Mouse (Mus musculus): Measurements from ENCODE around the gene S100a10. TPM values are rescaled to one million over a fixed set of nuclear protein-coding genes. Genes with fewer than 3 reads are reported as not detected.

The S100a10 gene
- 22.4 and 116 TPM in 2 replicates for polyA plus RNA-seq (2012; ENCODE audit: insufficient read depth, low replicate concordance)

DNA sequence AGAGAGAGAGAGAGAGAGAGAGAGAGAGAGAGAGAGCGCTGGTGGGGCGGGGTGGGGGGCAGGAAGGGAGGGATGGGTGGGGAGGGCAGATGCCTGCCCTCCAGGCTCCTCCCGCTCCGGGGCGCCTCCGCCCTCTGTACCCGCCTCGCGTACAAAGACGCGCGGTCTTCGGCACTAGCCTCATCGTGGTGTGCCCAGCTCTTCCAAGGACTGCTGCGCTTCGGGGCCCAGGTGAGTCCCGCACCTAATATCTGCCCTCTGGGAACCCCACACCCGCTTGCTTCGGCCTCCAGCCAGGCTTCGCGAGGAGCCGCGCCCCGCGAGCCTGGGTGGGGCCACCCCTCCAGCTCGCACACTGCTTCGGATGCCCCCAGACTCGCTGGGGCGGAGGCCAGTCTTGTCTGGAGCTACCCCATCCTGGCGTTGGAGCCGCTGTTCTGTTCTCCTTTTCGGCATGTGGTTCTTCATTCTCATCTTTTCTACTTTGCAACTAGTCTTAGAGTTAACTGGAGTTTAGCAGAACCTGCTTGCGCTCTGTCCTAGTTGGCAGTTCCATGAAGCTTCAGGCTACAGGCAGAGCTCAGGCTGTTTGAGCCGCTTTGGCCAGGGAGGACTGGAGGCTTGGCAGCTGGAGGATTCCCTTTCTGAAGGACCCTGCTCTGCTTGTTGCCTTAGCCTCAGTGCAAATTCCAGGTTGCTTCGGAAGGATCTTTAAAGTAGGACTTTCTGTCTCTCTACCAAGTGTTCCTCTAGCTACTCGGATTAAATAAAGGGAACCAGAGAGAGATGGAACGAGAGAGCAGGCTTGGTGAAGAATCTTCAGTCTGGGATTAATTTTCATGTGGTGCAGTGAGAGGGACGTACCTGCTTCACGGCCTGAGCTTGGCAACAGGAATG, at the start of gene S100a10:
Gene S100a10 (plus strand): TSS at position 100 of the 897 bp plus-strand sequence.
- TF ChIP-seq FLI1 (IDR thresholded peaks at IDR 0.05; ENCODE audit: low read length) (no peak), GATA1 (IDR thresholded peaks at IDR 0.05; ENCODE audit: borderline replicate concordance, low read length) (no peak)
- Histone ChIP-seq H3K27me3 (replicated peaks) (no peaks in the 10 kb centered on the region), H3K36me3 (replicated peaks; ENCODE audit: low read length) (peaks cover 32% of the 10 kb centered on the region), H3K4me3 (replicated peaks) (peak within 1 kb of the TSS; percentile 96), H3K9me3 (no peaks in the 10 kb centered on the region), H3K4me1 (peaks cover 75% of the 10 kb centered on the region)

DNA sequence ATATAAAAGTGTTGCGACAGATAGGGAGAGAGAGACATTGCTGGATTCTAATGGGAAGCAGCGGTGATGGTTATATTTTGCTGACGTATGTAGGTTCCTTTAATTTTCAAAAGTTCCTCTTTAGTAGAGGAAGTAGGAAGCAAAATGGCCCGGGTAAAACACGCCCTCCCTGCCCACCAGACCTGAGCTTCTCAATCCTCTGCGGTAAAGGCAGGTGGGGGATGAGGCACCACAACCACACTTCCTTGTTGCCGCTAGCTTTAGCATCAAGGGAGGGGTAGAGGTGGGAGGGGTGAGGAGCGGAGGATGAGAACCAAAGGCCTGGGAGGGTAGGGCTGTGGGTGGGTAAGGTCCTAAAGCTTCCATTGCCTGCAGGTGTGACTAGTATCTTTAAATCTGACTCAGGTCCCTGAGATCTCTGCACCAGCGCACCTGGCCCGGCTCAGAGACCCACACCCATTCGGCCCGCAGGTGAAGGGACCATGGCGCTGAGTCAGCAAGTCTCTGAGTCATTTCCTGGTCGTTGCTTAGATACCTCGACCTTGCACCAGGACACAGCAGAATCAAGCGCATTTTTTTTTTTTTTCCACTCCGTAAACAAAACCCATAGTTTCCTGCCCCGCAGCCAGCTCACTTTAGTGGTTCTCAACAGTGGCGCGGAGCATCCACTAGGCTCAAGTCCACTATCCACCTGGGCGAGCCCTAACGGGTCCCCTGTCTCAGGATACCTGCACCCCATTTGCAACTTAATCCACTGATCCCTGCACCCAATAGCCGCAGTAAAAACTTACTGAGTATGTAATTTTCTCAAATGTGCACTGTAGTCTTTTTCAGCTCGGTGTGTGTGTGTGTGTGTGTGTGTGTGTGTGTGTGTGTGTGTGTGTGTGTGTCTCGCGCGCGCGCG, 48.7 kb upstream of the S100a10 start:
- peaks cover 16% of the 10 kb centered on the region for H3K4me1 ChIP-seq
- TF ChIP-seq GATA1 (IDR thresholded peaks at IDR 0.05; ENCODE audit: borderline replicate concordance, low read length) = no peak
- TF ChIP-seq FLI1 (IDR thresholded peaks at IDR 0.05; ENCODE audit: low read length) = no peak
- no peaks in the 10 kb centered on the region for H3K27me3 ChIP-seq (replicated peaks)
- H3K36me3 ChIP-seq (replicated peaks; ENCODE audit: low read length) = no peaks in the 10 kb centered on the region
- H3K4me3 ChIP-seq (replicated peaks) = peak overlapping the region; percentile 85
- H3K9me3 ChIP-seq = no peaks in the 10 kb centered on the region

DNA sequence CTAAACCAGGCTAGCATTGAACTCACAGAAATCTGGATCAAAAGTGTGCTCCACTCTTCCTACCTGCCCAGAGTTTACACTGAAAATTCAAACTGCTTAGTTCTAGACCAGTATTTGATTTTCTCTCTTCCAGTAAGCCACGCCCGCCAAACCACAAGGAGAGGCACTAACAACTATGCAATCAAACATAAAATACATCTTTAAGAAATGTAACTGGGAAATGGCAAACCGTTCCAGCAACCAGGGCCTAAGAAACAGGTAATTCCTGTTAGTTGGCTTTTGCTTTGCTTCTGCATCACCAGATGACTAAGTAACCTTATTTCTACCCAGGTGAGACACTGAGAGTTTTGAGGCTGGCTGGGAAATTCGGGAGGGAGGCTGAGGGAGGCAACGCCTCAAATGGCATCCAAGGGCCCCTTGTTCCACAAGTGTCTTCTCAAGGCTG, 48.0 kb upstream of the S100a10 start:
- no peak for TF ChIP-seq GATA1 (IDR thresholded peaks at IDR 0.05; ENCODE audit: borderline replicate concordance, low read length)
- no peaks in the 10 kb centered on the region for H3K27me3 ChIP-seq (replicated peaks)
- no peaks in the 10 kb centered on the region for H3K36me3 ChIP-seq (replicated peaks; ENCODE audit: low read length)
- no peaks in the 10 kb centered on the region for H3K9me3 ChIP-seq
- peaks cover 19% of the 10 kb centered on the region for H3K4me1 ChIP-seq
- H3K4me3 ChIP-seq (replicated peaks) = no peak overlapping the region

DNA sequence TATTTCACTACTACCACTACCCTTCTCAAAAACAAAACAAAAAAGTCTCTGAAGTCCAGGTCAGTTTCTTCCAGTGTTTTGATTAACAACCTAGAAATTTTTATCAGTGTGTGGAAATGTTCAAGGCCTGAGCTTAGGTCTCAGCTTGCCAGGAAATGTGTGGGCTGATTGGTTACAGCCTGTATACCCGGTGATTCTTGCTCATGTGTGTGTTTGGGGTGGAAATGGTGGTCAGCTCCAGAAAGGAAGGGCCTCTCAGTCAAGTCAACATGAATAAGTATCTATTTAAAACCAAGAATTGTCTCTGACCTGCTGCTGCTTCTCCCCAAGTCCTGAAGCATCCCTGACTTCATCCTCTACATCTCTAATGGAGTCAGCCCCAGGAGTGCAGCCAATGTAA, 45.6 kb upstream of the S100a10 start:
- Histone ChIP-seq H3K4me3 (replicated peaks) (no peak overlapping the region), H3K4me1 (peaks cover 19% of the 10 kb centered on the region), H3K9me3 (no peaks in the 10 kb centered on the region), H3K36me3 (replicated peaks; ENCODE audit: low read length) (no peaks in the 10 kb centered on the region), H3K27me3 (replicated peaks) (no peaks in the 10 kb centered on the region)
- TF ChIP-seq FLI1 (IDR thresholded peaks at IDR 0.05; ENCODE audit: low read length) (no peak), GATA1 (IDR thresholded peaks at IDR 0.05; ENCODE audit: borderline replicate concordance, low read length) (no peak)

DNA sequence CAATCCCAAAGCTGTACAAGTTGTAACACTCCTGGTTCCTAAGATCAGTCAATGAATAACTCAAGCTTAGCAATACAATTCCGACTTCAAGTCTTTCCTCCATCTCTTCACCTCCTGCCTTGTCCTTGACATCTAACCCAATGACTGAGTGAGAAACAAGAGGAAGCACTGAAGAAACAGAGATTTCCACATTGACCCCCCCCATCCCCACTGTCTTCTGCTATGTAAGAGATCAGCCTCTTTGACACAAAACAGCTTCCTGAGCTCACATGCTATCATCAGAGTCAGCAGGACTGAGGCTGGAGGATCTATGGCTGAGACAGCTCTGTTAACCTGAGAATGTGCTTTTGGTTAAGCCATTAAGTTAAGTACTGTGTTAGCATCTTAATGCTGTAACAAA, 43.8 kb upstream of the S100a10 start:
- Histone ChIP-seq H3K4me3 (replicated peaks) (no peak overlapping the region), H3K4me1 (peaks cover 16% of the 10 kb centered on the region), H3K9me3 (no peaks in the 10 kb centered on the region), H3K36me3 (replicated peaks; ENCODE audit: low read length) (no peaks in the 10 kb centered on the region), H3K27me3 (replicated peaks) (no peaks in the 10 kb centered on the region)
- TF ChIP-seq FLI1 (IDR thresholded peaks at IDR 0.05; ENCODE audit: low read length) (no peak), GATA1 (IDR thresholded peaks at IDR 0.05; ENCODE audit: borderline replicate concordance, low read length) (no peak)

DNA sequence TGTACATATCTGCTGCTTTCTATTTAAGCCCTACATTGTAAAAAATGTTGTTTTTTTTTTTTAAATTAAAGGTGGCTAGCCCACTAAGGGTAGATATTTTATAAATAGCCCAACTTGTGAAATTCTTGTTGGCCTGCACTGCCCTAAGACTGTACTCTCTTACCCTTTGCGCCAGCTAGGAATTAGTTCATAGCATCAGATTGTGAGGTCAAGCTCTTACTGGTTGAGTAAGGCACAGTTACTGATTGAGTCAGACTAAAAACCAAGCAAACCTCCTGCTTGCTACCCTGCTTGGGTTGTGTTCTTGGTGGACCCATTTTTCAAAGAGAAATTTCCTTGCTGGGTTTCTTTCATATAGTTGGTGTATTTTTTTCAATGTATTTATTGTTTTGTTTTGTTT, 43.1 kb upstream of the S100a10 start:
- TF ChIP-seq FLI1 (IDR thresholded peaks at IDR 0.05; ENCODE audit: low read length) = no peak
- no peak for TF ChIP-seq GATA1 (IDR thresholded peaks at IDR 0.05; ENCODE audit: borderline replicate concordance, low read length)
- H3K4me3 ChIP-seq (replicated peaks) = no peak overlapping the region
- H3K4me1 ChIP-seq = peaks cover 10% of the 10 kb centered on the region
- H3K36me3 ChIP-seq (replicated peaks; ENCODE audit: low read length) = no peaks in the 10 kb centered on the region
- no peaks in the 10 kb centered on the region for H3K27me3 ChIP-seq (replicated peaks)
- no peaks in the 10 kb centered on the region for H3K9me3 ChIP-seq

DNA sequence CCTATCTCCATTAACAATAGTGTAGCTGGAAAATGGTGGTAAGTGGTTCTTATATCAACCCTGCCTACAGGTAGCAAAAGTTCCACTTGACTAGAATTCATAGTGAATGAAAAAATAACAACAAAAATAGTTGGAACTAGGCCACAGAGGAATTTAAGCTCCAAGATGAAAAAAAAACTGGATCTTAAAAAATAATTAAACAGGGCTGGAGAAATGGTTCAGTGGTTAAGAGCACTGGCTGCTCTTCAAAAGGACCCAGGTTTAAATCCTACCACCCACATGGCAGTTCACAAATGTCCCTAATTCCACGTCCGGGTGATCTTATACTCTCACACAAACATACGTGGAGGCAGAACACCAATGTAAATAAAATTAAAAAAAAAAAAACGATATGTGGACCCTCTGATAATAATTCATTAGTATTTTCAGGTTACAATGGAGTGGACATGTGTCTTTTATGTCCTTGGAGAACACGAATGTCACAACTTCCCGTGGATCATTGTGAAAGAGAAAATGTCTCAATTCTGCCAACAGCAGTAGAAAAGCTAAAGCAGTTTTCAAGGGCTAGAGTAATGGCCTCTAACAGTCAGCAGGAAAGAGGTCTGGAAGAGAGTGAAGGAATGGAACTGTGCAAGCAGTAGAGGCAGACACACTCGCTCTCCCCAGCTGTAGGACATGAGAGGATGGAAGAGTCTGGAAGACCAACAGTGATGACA, 42.3 kb upstream of the S100a10 start:
- TF ChIP-seq FLI1 (IDR thresholded peaks at IDR 0.05; ENCODE audit: low read length) = no peak
- no peak for TF ChIP-seq GATA1 (IDR thresholded peaks at IDR 0.05; ENCODE audit: borderline replicate concordance, low read length)
- H3K36me3 ChIP-seq (replicated peaks; ENCODE audit: low read length) = no peaks in the 10 kb centered on the region
- H3K9me3 ChIP-seq = no peaks in the 10 kb centered on the region
- no peak overlapping the region for H3K4me3 ChIP-seq (replicated peaks)
- H3K27me3 ChIP-seq (replicated peaks) = no peaks in the 10 kb centered on the region
- peaks cover 14% of the 10 kb centered on the region for H3K4me1 ChIP-seq

DNA sequence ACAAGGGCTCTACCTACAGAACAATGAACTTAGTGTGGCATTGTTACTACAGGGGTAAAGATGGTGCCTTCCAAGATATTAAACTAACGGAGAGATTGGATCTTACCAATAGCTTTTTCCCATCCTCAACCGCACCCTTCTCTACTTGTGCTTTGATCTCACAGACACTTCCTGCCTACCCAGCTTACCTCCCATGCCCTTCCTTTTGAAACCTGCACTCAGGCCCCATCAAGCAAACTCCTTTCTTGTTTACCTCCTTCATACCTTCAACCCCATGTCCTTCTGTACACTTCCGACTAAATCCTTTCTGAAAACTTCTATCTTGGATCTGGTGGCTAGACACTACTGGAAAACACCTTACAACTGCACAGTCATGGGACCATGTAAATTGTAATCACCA, 40.3 kb upstream of the S100a10 start:
- peaks cover 9% of the 10 kb centered on the region for H3K4me1 ChIP-seq
- no peaks in the 10 kb centered on the region for H3K9me3 ChIP-seq
- TF ChIP-seq FLI1 (IDR thresholded peaks at IDR 0.05; ENCODE audit: low read length) = no peak
- no peak for TF ChIP-seq GATA1 (IDR thresholded peaks at IDR 0.05; ENCODE audit: borderline replicate concordance, low read length)
- no peak overlapping the region for H3K4me3 ChIP-seq (replicated peaks)
- H3K36me3 ChIP-seq (replicated peaks; ENCODE audit: low read length) = no peaks in the 10 kb centered on the region
- H3K27me3 ChIP-seq (replicated peaks) = no peaks in the 10 kb centered on the region

DNA sequence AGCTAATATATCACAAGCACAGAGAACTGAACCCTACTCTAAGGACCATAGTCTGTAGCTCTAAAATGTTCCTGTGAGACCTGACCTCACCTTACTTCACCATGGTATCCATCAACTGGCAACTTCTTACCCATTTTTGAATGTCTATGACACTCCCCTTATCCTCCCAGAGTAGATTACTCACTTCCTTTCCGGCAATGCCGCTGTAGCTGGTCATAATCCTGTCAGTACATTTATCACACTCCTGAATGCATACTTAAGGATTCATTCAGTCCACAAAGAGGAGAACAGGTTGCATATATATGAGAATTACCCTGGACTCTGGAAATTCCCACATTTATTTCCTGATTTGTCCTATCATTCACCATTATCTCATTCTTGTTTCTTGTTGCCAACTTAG, 37.5 kb upstream of the S100a10 start:
- Histone ChIP-seq H3K36me3 (replicated peaks; ENCODE audit: low read length) (no peaks in the 10 kb centered on the region), H3K9me3 (no peaks in the 10 kb centered on the region), H3K4me1 (peaks cover 17% of the 10 kb centered on the region), H3K27me3 (replicated peaks) (no peaks in the 10 kb centered on the region), H3K4me3 (replicated peaks) (no peak overlapping the region)
- TF ChIP-seq GATA1 (IDR thresholded peaks at IDR 0.05; ENCODE audit: borderline replicate concordance, low read length) (no peak), FLI1 (IDR thresholded peaks at IDR 0.05; ENCODE audit: low read length) (no peak)
